Mouse (Mus musculus): ENCODE data around the gene Gm17469. TPM values are rescaled to one million over a fixed set of nuclear protein-coding genes. Genes with fewer than 3 reads are reported as not detected.
"Not testable (repeated sequence)": the region's sequence is repeated elsewhere in the genome, so short reads cannot be mapped to it uniquely, and the experiment has no call there.

Gene Gm17469
- not detected for total RNA-seq (2022)

- DNase-seq = not testable (repeated sequence)
Measured at GRCm38 (mm10) chrX:124629593-124629992, at the start of gene Gm17469. Gene Gm17469, plus strand, starts transcription at chrX:124629893.

Other genes starting within 250 kb of the Gm17469 start
- gene Gm17584, start 129.3 kb upstream of the Gm17469 start, total RNA-seq (2022) = not detected